Mouse (Mus musculus) ovary, postnatal 36 days (tissue): Measurements from ENCODE around the gene Ntn4.

ENCODE experiments used
- DNase-seq: peaks from one replicate; pipeline ENCODE4 v3.0.0; 2022; ENCODE audit warnings: low spot score, mixed read lengths

Gene Ntn4

GRCm38 (mm10) chr10:93730514-93730913, 90.0 kb downstream of the Ntn4 start:
- DNase-seq: no peak

GRCm38 (mm10) chr10:93731248-93731691, 90.8 kb downstream of the Ntn4 start:
- DNase-seq: no peak

DNA sequence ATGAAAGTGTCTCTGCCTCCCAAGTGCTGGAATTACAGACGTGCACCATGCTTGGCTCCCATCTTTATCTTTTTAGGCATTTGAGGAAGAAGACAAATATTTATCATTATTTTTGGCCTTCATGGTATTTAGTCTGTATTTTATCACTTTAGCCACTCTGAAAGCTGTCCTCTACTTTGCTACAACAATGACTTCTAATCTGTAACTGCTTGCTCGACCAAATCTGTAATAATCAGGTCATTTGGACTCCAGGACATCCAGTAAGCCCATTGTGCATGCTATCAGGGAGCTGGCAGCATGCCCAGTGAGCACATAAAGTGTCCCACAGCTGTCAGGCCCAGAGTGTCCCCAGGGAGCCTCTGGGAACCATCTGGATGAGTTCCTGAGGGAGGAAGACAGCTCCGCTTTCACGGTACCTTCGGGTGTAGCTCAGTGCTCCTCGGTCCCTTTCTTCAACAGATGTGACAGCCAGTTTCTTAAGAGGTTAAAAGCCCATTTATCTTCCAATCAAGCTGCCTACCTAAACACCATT, 95.7 kb downstream of the Ntn4 start:
- peak; percentile 30 for DNase-seq

DNA sequence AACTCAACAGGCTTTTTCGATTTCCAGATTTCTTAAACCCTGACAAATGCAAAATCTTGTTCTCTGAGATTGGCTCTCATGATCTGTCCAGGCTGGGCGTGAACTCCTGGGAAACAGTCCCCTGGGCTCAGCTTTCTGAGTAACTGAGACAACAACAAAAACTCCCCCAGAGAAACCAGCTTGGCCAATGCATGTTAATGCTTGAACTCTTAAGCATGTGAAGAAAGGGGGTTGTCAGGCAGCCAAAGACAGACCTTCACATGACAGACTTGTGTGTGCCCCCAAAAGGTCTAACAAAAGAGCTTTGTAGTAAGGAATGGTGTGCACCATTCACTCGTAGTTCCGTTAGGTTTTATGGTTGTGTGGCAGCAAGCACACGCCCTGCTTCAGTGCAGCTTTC, 96.6 kb downstream of the Ntn4 start:
- no peak for DNase-seq

GRCm38 (mm10) chr10:93741446-93742096, 101.1 kb downstream of the Ntn4 start:
- DNase-seq: no peak

GRCm38 (mm10) chr10:93742097-93742446, 101.6 kb downstream of the Ntn4 start:
- DNase-seq: no peak

GRCm38 (mm10) chr10:93742598-93742997, 102.1 kb downstream of the Ntn4 start:
- no peak for DNase-seq

DNA sequence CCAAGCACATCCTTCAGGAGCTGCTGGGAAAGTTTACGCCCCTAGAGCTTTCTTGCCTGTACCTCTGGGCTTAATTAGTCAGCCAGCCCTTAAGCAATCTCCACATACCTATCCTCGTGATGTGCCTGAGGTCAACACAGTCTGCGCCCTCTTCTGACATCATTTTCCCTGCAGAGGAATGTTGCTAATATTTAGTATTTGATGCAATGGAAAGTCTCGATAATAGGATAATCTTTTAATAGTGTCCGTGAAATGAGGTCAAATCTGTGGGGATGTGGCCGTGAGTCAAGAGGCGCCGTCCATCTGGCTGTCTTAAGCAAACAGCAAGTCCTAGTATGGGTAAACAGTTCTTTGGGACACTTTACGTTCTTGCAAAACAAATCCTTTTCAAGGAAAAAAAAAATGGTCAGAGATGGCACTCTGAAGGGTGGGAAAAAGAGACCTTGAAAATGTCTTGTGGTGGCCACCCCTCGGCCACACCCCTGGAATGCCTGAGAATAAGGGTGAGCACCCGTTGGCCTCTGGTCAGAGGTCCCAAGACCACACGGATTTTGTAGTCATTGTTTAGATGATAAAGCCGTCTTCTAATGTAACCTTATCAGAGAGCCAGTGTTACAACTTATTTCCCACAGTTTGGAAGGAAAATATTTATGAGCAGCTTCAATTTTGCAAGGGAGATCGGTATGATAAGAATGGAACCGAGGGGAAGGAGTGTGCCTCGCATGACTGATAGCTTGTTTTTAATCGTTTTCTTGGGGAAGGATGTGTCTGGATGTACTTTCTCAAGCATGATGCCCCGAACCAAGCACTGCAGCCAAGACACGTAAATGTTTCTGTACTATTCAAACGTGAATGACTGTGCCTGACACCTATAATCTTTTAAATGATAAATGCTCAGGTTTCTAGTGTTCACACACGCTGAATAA, 109.0 kb downstream of the Ntn4 start:
- DNase-seq: no peak

GRCm38 (mm10) chr10:93751302-93751701, 110.8 kb downstream of the Ntn4 start:
- DNase-seq: no peak

DNA sequence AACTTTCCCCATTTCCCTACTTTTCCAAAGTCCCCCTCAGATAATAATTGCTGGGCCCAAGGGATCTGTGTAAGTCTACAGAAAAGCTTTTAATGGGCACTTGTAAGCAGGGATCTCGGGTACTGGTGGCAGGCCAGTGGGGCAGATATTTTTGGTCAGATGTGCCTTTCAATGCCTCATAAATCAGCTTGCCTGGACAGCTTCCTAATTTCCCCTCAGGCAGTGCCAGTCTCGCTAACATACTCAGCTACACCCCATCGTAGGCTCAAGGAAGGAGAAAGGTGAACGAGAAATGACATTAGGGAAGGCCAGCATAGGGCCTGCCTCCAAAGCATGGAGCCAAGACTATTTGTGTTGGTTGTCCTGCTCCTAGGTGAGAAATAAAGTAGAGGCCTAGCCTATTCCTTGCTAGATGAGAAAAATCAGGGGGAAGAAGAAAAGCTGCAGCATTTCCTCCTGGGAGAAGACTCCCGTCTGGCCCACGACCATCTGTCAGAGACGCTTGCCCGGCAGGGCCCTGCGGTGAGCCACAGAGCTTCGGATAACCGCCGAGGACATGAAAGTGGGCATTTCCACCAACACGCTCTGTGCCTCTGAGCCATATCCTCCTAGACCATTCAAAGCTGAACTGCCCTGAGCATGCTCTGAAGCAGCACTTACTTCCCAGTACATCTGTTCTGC, 113.4 kb downstream of the Ntn4 start:
- DNase-seq: no peak

DNA sequence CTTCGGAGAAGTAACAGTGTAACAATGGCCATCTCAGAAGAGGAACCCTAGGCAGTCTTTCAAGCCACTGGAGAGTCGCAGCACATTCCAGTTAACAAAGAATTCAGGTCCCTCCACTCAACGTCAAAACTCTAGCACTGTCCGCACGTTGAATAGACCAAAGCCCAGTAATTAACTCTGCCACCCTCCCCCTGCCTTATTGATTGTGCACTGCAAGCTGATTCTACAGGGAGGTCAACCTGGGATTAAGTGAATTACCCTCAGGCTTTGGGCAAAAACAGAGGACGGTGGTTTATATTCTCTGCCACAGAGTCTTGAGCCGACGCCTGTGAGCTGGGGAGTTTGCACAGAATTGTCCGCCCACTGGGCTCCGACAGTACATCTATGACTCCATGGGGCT, 115.7 kb downstream of the Ntn4 start:
- DNase-seq: no peak

GRCm38 (mm10) chr10:93759644-93760043, 119.2 kb downstream of the Ntn4 start:
- DNase-seq: no peak

GRCm38 (mm10) chr10:93760429-93760828, 119.9 kb downstream of the Ntn4 start:
- no peak for DNase-seq

DNA sequence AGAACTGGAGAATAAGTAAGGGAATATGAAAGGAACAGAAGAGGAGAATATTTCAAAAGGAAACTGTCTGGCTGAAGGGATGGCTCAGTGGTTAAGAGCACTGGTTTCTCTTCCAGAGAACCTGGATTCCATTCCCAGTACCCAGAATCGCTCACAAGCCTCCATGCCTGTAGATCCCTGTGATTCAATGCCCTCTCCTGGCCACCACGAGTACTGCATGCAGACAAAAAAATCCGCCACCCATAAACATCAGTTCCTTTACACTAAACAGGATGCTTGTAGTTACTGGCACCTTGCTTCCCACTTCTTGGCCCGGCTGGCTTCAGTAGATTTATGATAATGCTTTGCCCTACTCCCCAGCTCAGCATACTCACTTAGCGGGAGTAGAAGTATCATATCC, 122.6 kb downstream of the Ntn4 start:
- DNase-seq: no peak

- DNase-seq: no peak
These were observed 125.7 kb downstream of the Ntn4 start for GRCm38 (mm10) chr10:93766221-93766620.

DNA sequence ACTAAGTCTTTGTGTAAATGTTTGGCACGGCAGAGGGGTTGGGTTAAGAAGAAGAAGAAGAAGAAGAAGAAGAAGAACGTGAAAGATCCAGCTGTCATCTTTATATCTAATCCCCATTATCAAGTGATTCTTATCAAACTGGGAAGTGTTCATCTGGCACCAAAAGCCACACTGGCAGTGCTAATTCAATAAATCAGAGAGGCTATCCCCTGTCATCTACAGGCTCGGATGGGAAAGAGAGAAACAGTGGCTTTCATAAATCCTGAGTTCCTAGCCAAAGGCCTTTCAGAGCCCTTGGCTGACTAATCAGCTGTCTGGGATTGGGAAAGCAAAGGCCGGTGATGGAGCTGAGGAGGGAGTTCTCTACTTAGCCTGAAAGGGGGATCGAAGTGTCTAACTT, 126.8 kb downstream of the Ntn4 start:
- no peak for DNase-seq

DNA sequence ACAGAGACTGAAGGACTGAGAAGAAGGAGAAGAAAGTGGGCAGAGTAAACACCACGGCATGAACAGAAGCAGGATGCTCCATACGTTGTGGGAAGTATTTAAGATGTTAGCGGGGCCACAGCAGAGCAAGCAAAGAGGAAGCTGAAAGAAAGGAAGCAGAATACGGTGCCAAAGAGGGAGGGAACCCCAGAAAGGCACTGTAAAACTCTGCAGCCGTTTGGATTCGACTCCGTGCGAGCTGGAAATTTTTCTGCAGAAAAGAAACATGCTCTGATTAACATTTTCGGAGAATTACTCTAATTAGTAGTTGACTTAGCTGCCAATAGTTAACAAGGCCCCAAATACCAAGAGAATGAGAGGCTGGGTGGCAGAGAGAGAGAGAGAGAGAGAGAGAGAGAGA, 127.7 kb downstream of the Ntn4 start:
- no peak for DNase-seq

GRCm38 (mm10) chr10:93771931-93772465, 131.5 kb downstream of the Ntn4 start:
- DNase-seq: peak; percentile 40

DNA sequence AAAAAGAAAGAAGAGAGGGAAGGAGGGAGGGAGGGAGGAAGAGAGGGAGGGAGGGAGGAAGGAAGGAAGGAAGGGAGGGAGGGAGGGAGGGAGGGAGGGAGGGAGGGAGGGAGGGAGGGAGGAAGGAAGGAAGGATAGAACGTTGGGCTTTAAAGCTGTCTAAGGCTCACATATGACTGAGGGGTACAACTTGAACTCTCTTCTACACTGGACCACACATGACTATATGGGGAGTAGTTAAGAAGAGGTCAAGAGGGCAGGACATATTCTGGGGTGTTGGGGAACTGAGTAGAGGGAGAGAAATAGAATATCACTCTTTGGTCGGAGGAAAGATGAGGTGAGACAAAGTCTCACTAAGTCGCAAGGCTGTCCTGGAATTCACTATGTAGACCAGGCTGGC, 132.0 kb downstream of the Ntn4 start:
- no peak for DNase-seq

DNA sequence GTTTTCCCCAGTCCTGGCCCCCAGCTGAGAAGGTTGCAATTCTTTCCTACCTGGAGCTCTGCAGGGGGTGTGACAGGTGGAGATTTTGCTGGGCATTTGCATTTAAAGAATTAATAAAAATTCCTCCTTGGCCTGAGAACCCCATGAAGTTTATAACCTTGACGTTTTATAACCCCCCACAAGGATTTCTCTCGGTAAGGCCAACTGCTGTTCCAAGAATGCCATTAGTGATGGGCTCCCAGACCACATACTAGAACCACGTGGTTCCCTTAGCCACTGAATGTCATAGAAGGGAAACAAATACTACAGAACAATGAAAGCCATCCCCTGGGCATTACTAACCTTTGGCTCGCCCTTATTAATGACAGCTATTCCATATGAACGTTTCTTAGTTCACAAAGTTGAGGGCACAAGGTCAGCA, 136.3 kb downstream of the Ntn4 start:
- no peak for DNase-seq

- peak; percentile 67 for DNase-seq
These were observed 136.9 kb downstream of the Ntn4 start for GRCm38 (mm10) chr10:93777372-93777771.
